Mouse (Mus musculus): ENCODE measurements around the gene Tnni1.

DNA sequence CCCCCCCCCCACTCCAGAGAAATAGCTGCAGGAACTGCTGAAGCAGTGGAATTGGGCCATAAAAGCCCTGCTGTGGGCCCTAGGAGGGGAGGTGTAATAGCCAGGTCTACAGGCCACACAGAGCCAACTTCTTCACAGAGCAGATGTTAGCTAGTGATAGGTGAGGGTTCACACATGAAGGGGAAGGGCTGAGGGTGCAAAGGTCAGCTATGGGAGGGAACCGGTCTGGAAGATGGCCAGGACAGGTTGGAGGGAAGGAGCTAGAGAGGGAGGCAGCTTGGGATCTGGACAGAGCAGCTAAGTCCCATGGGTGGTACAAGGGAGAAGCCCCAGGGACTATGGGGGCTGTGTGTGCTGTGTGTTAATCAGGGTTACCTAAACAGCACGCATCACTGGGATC, 30.9 kb downstream of the Tnni1 start:
- no peak for TF ChIP-seq CTCF (IDR thresholded peaks at IDR 0.05; ENCODE audit: borderline replicate concordance, extremely low read depth, insufficient read depth, insufficient read length)
- no peak for TF ChIP-seq POLR2A (IDR thresholded peaks at IDR 0.05; ENCODE audit: borderline replicate concordance, extremely low read depth, insufficient read depth, insufficient read length, poor library complexity, severe bottlenecking)

All from brain, embryonic 14.5 days (tissue).